20 mouse cellular contexts compared by ENCODE assay signal in the genomic region with DNA sequence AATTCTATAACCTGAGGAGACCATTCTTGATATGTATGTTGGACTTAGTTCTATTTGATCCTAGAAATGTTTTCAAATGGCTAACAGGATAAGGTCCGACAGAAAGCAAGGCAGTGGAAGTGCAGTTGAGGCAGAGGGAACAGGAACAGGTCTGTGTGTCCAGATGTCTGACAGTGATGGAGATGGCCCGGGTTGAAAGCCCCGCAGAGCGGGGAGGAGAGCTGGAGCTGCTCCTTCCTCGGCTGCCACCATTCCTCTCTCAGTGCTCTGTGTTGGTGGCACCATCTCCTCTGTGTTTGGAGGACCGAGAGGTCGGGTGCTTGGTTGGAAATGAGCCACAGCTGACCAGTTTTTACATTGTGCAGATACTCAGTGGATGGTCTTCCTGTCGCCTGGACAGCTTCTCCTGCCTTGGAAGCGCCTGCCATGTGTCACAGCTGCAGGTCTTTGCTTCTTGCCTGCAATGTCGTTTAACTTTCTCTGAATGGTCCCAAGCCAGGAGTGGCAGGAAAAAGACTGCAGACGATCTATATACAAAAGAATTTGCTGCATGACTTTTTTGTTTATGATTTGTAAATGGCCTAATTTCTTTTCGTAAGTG.
DNase-seq lines count a peak whose midpoint lies in the region; ATAC-seq and TF ChIP-seq lines count a peak whose summit lies in the region.
"Had no signal": no experiment of that assay in that cellular context is flagged by ENCODE, and none has a peak within 500 bp of the region (broad histone marks: within the 10 kb centered on the region; RNA-seq: fewer than 3 reads in every experiment).

No protein-coding gene starts in this region.

- no peaks in the 10 kb centered on the region for H3K36me3 ChIP-seq in heart, adult 2 months (ENCODE audit: control insufficient read depth, insufficient read depth, low read length)
- no peaks in the 10 kb centered on the region for H3K36me3 ChIP-seq in heart, embryonic 16.5 days (ENCODE audit: control insufficient read depth, insufficient read depth)
- no peaks in the 10 kb centered on the region for H3K36me3 ChIP-seq in lung, embryonic 15.5 days
- H3K36me3 ChIP-seq in lung, postnatal 0 days (ENCODE audit: insufficient read depth, low read length), result no peaks in the 10 kb centered on the region
- H3K36me3 ChIP-seq in stomach, postnatal 0 days (ENCODE audit: control insufficient read depth, insufficient read depth, low read length), result no peaks in the 10 kb centered on the region
- H3K36me3 ChIP-seq: forebrain, embryonic 15.5 days; limb, embryonic 10.5 days had no signal

- no peak overlapping the region for H3K4me3 ChIP-seq in heart, adult 2 months
- H3K4me3 ChIP-seq in heart, embryonic 16.5 days (ENCODE audit: low read length), result no peak overlapping the region
- no peak overlapping the region for H3K4me3 ChIP-seq in lung, embryonic 15.5 days
- no peak overlapping the region for H3K4me3 ChIP-seq in lung, postnatal 0 days (ENCODE audit: low read depth, low read length)
- H3K4me3 ChIP-seq in stomach, postnatal 0 days (ENCODE audit: low read depth, low read length), result no peak overlapping the region
- H3K4me3 ChIP-seq: forebrain, embryonic 15.5 days; limb, embryonic 10.5 days had no signal

- 32% methylated on average over 12 of the region's 12 CpGs for WGBS in heart, adult 2 months
- WGBS in heart, embryonic 16.5 days, result 37% methylated on average over 12 of the region's 12 CpGs
- 27% methylated on average over 12 of the region's 12 CpGs for WGBS in lung, embryonic 15.5 days
- WGBS in lung, postnatal 0 days, result 30% methylated on average over 12 of the region's 12 CpGs
- 42% methylated on average over 12 of the region's 12 CpGs for WGBS in stomach, postnatal 0 days

- ATAC-seq in heart, embryonic 16.5 days (replicated peaks; ENCODE audit: extremely low read depth, insufficient read depth, low FRiP score), result 0 out of 2 replicates have a peak, but pooled peaks have one; percentile 28
- ATAC-seq in lung, embryonic 15.5 days (ENCODE audit: borderline replicate concordance, extremely low read depth, low FRiP score, low TSS enrichment), result no peak
- ATAC-seq in lung, postnatal 0 days, result no peak
- peak; percentile 29; the same call in 1 of the 2 replicates for ATAC-seq in stomach, postnatal 0 days (ENCODE audit: low FRiP score, low TSS enrichment)
- ATAC-seq: activated CD4-positive, CD25-positive, alpha-beta regulatory T cell, adult 4 months; CD4-positive, CD25-positive, alpha-beta regulatory T cell, adult 4 months; forebrain, embryonic 15.5 days; liver, postnatal 0 days had no signal

- intact Hi-C loops in heart, adult 2 months (cut with DNase I), result no loop called here
- intact Hi-C loops in heart, postnatal 14 days (cut with DNase I), result no loop called here

- H3K27ac ChIP-seq in heart, adult 2 months, result no peak overlapping the region
- H3K27ac ChIP-seq in heart, embryonic 16.5 days (ENCODE audit: low read length), result no peak overlapping the region
- H3K27ac ChIP-seq in lung, embryonic 15.5 days, result no peak overlapping the region
- H3K27ac ChIP-seq in lung, postnatal 0 days (ENCODE audit: low read length), result no peak overlapping the region
- H3K27ac ChIP-seq in stomach, postnatal 0 days (replicated peaks), result no peak overlapping the region
- H3K27ac ChIP-seq: forebrain, embryonic 15.5 days; limb, embryonic 10.5 days had no signal

- H3K9me3 ChIP-seq in heart, embryonic 16.5 days (replicated peaks; ENCODE audit: control insufficient read depth, low read length), result no peaks in the 10 kb centered on the region; the same call in 1 of the 2 replicates
- H3K9me3 ChIP-seq in lung, embryonic 15.5 days, result no peaks in the 10 kb centered on the region
- H3K9me3 ChIP-seq in lung, postnatal 0 days (ENCODE audit: low read length), result no peaks in the 10 kb centered on the region
- no peaks in the 10 kb centered on the region for H3K9me3 ChIP-seq in stomach, postnatal 0 days (ENCODE audit: control insufficient read depth, low read length)
- H3K9me3 ChIP-seq: forebrain, embryonic 15.5 days had no signal

- no peaks in the 10 kb centered on the region for H3K27me3 ChIP-seq in heart, adult 2 months (ENCODE audit: control insufficient read depth, insufficient read depth, low read length)
- H3K27me3 ChIP-seq in heart, embryonic 16.5 days (ENCODE audit: control insufficient read depth, insufficient read depth, low read length), result no peaks in the 10 kb centered on the region
- H3K27me3 ChIP-seq in lung, embryonic 15.5 days, result no peaks in the 10 kb centered on the region
- no peaks in the 10 kb centered on the region for H3K27me3 ChIP-seq in lung, postnatal 0 days (replicated peaks; ENCODE audit: insufficient read depth, low read length)
- no peaks in the 10 kb centered on the region for H3K27me3 ChIP-seq in stomach, postnatal 0 days (ENCODE audit: control insufficient read depth, insufficient read depth, low read length)
- H3K27me3 ChIP-seq: forebrain, embryonic 15.5 days had no signal

- 0 out of 2 replicates have a peak overlapping the region, but pooled peaks have one; percentile 5 for H3K4me2 ChIP-seq in heart, embryonic 16.5 days (ENCODE audit: low read depth, low read length)
- peak overlapping the region; percentile 18; the same call in 1 of the 2 replicates for H3K4me2 ChIP-seq in lung, embryonic 15.5 days
- no peak overlapping the region for H3K4me2 ChIP-seq in lung, postnatal 0 days (replicated peaks; ENCODE audit: low read depth, low read length)
- H3K4me2 ChIP-seq in stomach, postnatal 0 days (replicated peaks; ENCODE audit: low read depth), result no peak overlapping the region
- H3K4me2 ChIP-seq: forebrain, embryonic 15.5 days; midbrain, embryonic 11.5 days had no signal

- no peak for TF ChIP-seq EP300 in heart, adult 2 months (IDR thresholded peaks at IDR 0.05; ENCODE audit: insufficient read depth, low read depth, low read length)
- no peak for TF ChIP-seq EP300 in lung, postnatal 0 days (IDR thresholded peaks at IDR 0.05)
- no peak for TF ChIP-seq EP300 in stomach, postnatal 0 days (optimal IDR thresholded peaks at IDR 0.05)

- no peaks in the 10 kb centered on the region; the same call in 1 of the 2 replicates for H3K79me2 ChIP-seq in heart, adult 2 months (replicated peaks; ENCODE audit: control insufficient read depth, insufficient read depth, low read length)

- DNase-seq in heart, adult 11 months, result peak; percentile 54
- no peak for DNase-seq in heart, adult 2 months
- no peak for DNase-seq in heart, postnatal 14 days
- no peak for DNase-seq in lung, postnatal 0 days (ENCODE audit: low spot score)
- DNase-seq in stomach, postnatal 0 days (ENCODE audit: low spot score), result no peak
- DNase-seq in adrenal gland, adult (ENCODE audit: inconsistent age in 2 of 2, low spot score in 1 of 2), result no peak
- DNase-seq: adrenal gland, postnatal 25 days; cerebellum, adult 11-12 months; embryo, embryonic 11 days; gastrocnemius, postnatal 36 days; kidney, postnatal 4 days; liver, postnatal 0 days; thymus, postnatal 36 days had no signal

- H3K9ac ChIP-seq in heart, adult 2 months (ENCODE audit: low read depth, low read length), result no peak overlapping the region
- H3K9ac ChIP-seq in heart, embryonic 16.5 days (ENCODE audit: low read length), result no peak overlapping the region
- no peak overlapping the region for H3K9ac ChIP-seq in lung, embryonic 15.5 days
- H3K9ac ChIP-seq in lung, postnatal 0 days (replicated peaks; ENCODE audit: low read depth), result no peak overlapping the region
- no peak overlapping the region for H3K9ac ChIP-seq in stomach, postnatal 0 days (ENCODE audit: low read length)
- H3K9ac ChIP-seq: forebrain, embryonic 15.5 days; liver, postnatal 0 days had no signal

- TF ChIP-seq POLR2A in heart, adult 2 months (IDR thresholded peaks at IDR 0.05; ENCODE audit: insufficient read depth, low read depth, low read length), result no peak

- no peak for TF ChIP-seq CTCF in heart, adult 2 months (IDR thresholded peaks at IDR 0.05)
- no peak for TF ChIP-seq CTCF in lung, postnatal 0 days (IDR thresholded peaks at IDR 0.05)
- no peak for TF ChIP-seq CTCF in stomach, postnatal 0 days (IDR thresholded peaks at IDR 0.05; ENCODE audit: low read depth)

- H3K4me1 ChIP-seq in heart, adult 2 months (ENCODE audit: control insufficient read depth, insufficient read depth, low read length), result peaks cover 2% of the 10 kb centered on the region; the same call in 1 of the 2 replicates
- H3K4me1 ChIP-seq in heart, embryonic 16.5 days (ENCODE audit: control insufficient read depth, insufficient read depth, low read length), result peaks cover 8% of the 10 kb centered on the region; the same call in 1 of the 2 replicates
- H3K4me1 ChIP-seq in lung, embryonic 15.5 days, result 0 out of 2 replicates have a peak, but pooled peaks cover 11% of the 10 kb centered on the region
- H3K4me1 ChIP-seq in lung, postnatal 0 days (ENCODE audit: insufficient read depth, low read depth, low read length), result no peaks in the 10 kb centered on the region
- H3K4me1 ChIP-seq in stomach, postnatal 0 days (replicated peaks; ENCODE audit: control insufficient read depth, insufficient read depth), result no peaks in the 10 kb centered on the region

Comparison
In these comparisons a context has a peak if more than half of its experiments do, and no peak if none do; other contexts are left out.
1. H3K4me2 ChIP-seq: peak in heart, embryonic 16.5 days (single experiment) and lung, embryonic 15.5 days (single experiment); none in lung, postnatal 0 days (single experiment) and stomach, postnatal 0 days (single experiment).
2. ATAC-seq: peak in heart, embryonic 16.5 days (single experiment) and stomach, postnatal 0 days (single experiment); none in lung, embryonic 15.5 days (single experiment) and lung, postnatal 0 days (single experiment).